Mouse (Mus musculus) hindbrain, embryonic 10.5 days (tissue): Measurements from ENCODE around the gene Msh3. TPM values are rescaled to one million over a fixed set of nuclear protein-coding genes. Genes with fewer than 3 reads are reported as not detected.
"Not testable (repeated sequence)": the region's sequence is repeated elsewhere in the genome, so short reads cannot be mapped to it uniquely, and the experiment has no call there.

Experiments used
- DNase-seq: peaks from one replicate; pipeline ENCODE4 v3.0.0-alpha.2; 2017; ENCODE audit warnings: low spot score
- H3K27ac ChIP-seq: fragments of 300-500 bp; sonication (generic); 2 replicates; pipeline ENCODE4 v1.5.1; 2016; ENCODE audit warnings: mild to moderate bottlenecking, moderate library complexity
- H3K27me3 ChIP-seq: fragments of 300-500 bp; sonication (generic); 2 replicates; pipeline ENCODE4 v1.6.1; 2016; ENCODE audit warnings: mild to moderate bottlenecking; ENCODE audit not compliant: poor library complexity, insufficient read depth, severe bottlenecking
- H3K36me3 ChIP-seq: fragments of 300-500 bp; sonication (generic); 2 replicates; pipeline ENCODE4 v1.6.1; 2016; ENCODE audit warnings: mild to moderate bottlenecking, moderate library complexity
- H3K4me1 ChIP-seq: fragments of 300-500 bp; sonication (generic); replicated peaks from 2 replicates; pipeline ENCODE4 v1.6.1; 2016; ENCODE audit warnings: mild to moderate bottlenecking
- H3K4me3 ChIP-seq: fragments of 300-500 bp; sonication (generic); 2 replicates; pipeline ENCODE4 v1.5.1; 2016; ENCODE audit warnings: mild to moderate bottlenecking, moderate library complexity
- H3K9me3 ChIP-seq: fragments of 300-500 bp; sonication (generic); 2 replicates; pipeline ENCODE4 v1.6.1; 2016; ENCODE audit warnings: mild to moderate bottlenecking, moderate library complexity
- WGBS: fragments of 180-500 bp; shearing (Covaris S2); methylation state at CpG from one replicate; pipeline ENCODE4 v1.1.7; 2016; 5-methylcytosine and 5-hydroxymethylcytosine counted together
- polyA plus RNA-seq: library from polyadenylated mRNA; unstranded; fragments of >200 nt; fragmentation: Nextera tagmentation; extraction: Ambion mirVana; gene quantifications from 2 replicates; pipeline ENCODE4 v1.2.1, GENCODE M21; 2016

Msh3 gene
- 24.6 and 32.2 TPM in 2 replicates for polyA plus RNA-seq

DNA sequence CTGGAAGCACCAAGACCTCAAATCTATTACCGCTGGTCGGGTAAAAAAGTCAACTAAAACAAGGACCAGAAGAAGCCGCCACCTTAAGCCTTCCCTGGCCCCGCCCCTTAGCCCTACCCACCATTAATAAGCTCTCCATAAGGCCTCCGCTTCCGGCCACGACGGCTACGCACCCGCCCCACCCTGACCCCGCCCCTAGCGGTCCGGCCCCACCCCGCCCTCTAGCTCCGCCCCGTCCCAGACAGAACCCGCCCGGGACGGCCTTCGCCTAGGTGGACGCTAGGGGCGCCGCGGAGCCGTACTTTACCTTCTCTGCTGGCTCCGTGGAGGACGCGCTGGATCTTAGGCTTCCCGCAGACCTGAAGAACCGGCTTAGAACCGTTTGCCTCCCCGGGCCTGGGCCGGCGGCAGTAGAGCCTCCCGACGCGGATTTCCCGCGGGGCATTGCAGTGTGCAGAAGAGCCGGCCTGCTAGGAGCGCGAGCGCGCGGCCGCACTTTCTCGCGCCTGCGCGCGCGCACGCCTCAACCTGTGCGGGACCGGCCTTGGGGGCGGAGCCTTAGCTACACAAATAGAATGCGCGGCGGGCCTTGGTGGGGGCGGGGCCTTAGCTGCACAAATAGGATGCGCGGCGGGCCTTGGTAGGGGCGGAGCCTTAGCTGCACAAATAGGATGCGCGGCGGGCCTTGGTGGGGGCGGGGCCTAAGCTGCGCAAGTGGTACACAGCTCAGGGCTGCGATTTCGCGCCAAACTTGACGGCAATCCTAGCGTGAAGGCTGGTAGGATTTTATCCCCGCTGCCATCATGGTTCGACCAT lies at the start of gene Msh3, which contains the start of gene Dhfr:
Gene Msh3, minus strand, starts transcription at position 548 of the 816 bp plus-strand sequence.
Gene Dhfr, plus strand, starts transcription at position 271 of the 816 bp plus-strand sequence.
- H3K27me3 ChIP-seq, result no peaks in the 10 kb centered on the region
- WGBS, result under 1% methylated on average over 76 of the region's 76 CpGs
- H3K27ac ChIP-seq, result peak within 1 kb of the TSS; percentile 96
- DNase-seq, result peak; percentile 99
- no peaks in the 10 kb centered on the region for H3K9me3 ChIP-seq
- peaks cover 50% of the 10 kb centered on the region for H3K36me3 ChIP-seq
- peak within 1 kb of the TSS; percentile 78 for H3K4me3 ChIP-seq
- H3K4me1 ChIP-seq, result peaks cover 37% of the 10 kb centered on the region

DNA sequence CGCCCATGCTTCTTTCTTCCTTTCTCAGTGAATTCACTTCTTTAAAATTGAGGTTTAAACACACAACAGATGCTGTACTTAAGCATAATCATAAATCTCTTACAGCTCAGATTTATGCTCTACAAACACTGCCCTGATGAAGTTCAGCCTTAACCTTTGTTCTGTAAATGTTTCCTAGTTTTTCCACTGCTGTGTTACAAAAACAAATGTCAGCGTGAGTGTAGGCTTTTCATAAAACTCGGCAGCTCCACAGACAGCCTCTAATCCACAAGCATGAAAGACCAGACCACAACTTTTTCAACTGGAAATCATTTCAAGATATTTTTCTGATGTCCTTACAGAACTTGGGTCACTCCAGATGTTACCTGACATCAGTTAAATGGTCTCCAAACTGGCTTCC lies 48.7 kb upstream of the Msh3 start:
- Histone ChIP-seq H3K36me3 (no peaks in the 10 kb centered on the region), H3K9me3 (no peaks in the 10 kb centered on the region), H3K27ac (no peak overlapping the region), H3K27me3 (no peaks in the 10 kb centered on the region), H3K4me3 (no peak overlapping the region), H3K4me1 (no peaks in the 10 kb centered on the region)
- DNase-seq, result no peak
- WGBS, result 84% methylated on average over 3 of the region's 3 CpGs

DNA sequence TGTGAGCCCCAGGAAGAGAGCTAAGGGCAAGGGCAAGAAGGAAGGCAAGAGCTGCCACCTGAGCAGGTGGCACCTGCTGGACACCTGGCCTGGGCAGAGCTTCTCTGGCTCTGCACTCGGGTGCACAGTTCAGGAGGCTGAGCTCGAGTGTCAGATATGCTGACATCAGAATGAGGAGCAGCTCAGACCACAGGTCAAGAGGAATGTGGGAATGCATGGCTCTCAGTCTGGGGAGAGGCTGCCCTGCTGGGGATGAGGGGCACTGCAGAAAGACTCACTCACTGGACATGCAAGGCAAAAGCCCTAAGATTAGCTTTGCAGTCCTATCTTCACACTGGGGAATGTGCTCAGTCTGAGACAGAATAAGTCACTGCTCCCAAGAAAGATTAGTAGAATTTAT lies 47.3 kb upstream of the Msh3 start:
- no peaks in the 10 kb centered on the region for H3K4me1 ChIP-seq
- H3K36me3 ChIP-seq, result no peaks in the 10 kb centered on the region
- no peaks in the 10 kb centered on the region for H3K9me3 ChIP-seq
- no peak overlapping the region for H3K4me3 ChIP-seq
- no peak overlapping the region for H3K27ac ChIP-seq
- no peak for DNase-seq
- no peaks in the 10 kb centered on the region for H3K27me3 ChIP-seq
- WGBS, result 71% methylated on average over 2 of the region's 2 CpGs

GRCm38 (mm10) chr13:92398491-92399384 lies 43.9 kb upstream of the Msh3 start:
- Histone ChIP-seq H3K27me3 (no peaks in the 10 kb centered on the region), H3K4me3 (no peak overlapping the region), H3K4me1 (no peaks in the 10 kb centered on the region), H3K36me3 (no peaks in the 10 kb centered on the region), H3K9me3 (no peaks in the 10 kb centered on the region), H3K27ac (no peak overlapping the region)
- DNase-seq, result no peak
- WGBS, result 72% methylated on average over 11 of the region's 11 CpGs

DNA sequence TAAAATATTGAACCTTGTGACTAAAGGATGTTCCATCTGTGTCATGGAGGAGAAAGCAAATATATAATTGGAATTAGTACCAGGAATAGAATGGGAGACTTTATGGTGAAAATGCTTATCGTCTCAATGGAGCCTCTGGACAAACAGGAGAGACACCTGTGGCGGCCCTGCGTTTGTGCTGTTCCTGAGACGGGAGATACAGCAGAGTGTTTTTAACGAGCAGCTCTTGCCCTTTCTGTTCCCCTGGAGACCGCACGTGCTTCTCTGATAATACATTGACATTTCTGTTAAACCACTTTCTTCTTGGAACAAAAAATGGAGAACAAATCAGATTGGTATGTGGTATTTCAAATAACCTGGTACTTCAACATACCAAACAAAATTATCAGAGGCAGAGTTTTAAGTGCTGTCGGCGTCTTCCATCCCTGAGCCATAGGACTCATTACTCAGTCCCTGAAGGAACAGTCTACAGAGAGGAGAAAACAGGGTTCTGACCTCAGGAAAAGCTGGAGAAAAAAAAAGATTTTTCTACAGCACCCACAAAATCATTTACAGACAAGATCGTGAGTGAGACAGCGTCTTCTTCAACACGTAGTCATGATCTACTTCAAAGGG lies 38.4 kb upstream of the Msh3 start:
- Histone ChIP-seq H3K27me3 (no peaks in the 10 kb centered on the region), H3K27ac (no peak overlapping the region)
- WGBS, result 93% methylated on average over 12 of the region's 12 CpGs

DNA sequence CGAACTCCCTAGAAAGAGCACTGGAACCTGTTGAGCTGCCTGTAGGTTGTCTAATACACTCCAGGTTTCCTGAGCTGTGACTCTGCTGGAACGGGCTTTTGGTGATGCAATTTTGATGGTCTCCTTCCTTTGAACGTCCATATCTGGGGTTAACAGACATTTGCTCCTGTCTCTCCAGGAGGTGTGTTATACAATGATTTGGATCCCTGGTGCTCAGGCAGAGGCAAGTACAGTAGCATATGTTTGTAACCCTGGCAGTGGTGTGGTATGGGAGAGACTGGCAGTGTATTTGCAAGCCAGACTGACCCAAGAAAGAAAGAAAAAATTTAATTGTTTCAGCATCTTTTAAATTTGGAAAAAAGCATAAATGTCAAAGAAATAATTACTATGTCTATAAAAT lies 32.6 kb upstream of the Msh3 start:
- no peak for DNase-seq
- no peak overlapping the region for H3K4me3 ChIP-seq
- H3K27me3 ChIP-seq, result no peaks in the 10 kb centered on the region
- no peak overlapping the region for H3K27ac ChIP-seq
- WGBS, result 83% methylated on average over 3 of the region's 3 CpGs
- H3K9me3 ChIP-seq, result no peaks in the 10 kb centered on the region
- no peaks in the 10 kb centered on the region for H3K4me1 ChIP-seq
- H3K36me3 ChIP-seq, result peaks cover 44% of the 10 kb centered on the region

More for the DNA sequence above, 38.4 kb upstream of the Msh3 start:
- no peaks in the 10 kb centered on the region for H3K36me3 ChIP-seq
- no peaks in the 10 kb centered on the region for H3K9me3 ChIP-seq
- H3K4me3 ChIP-seq, result no peak overlapping the region
- no peaks in the 10 kb centered on the region for H3K4me1 ChIP-seq
- DNase-seq, result no peak

GRCm38 (mm10) chr13:92371466-92371865 lies 16.7 kb upstream of the Msh3 start:
- not testable (repeated sequence) for H3K4me1 ChIP-seq, H3K4me3 ChIP-seq, H3K27ac ChIP-seq, DNase-seq, H3K27me3 ChIP-seq, H3K9me3 ChIP-seq
- peaks cover 91% of the 10 kb centered on the region for H3K36me3 ChIP-seq
- 93% methylated on average over 6 of the region's 6 CpGs for WGBS

DNA sequence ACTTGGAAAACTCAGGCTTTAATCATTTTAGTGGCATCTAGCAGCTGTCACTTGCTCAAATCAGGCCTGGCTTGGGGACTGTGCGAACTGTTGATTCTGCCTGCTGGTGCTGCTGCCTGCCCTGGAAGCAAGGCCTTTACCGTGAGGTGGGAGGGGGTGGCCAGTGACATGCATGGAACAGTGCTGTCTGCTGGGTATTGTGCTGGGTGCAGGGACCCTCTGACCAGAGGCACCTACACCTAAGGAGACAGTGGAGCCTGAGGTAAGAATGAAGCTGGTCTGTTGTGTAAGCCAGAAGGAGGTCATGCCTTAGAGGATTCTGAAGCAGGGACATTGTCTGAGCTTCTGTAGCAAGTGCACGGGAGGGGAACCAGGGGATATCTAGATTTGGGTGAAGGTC lies 16.0 kb upstream of the Msh3 start:
- Histone ChIP-seq H3K27ac (no peak overlapping the region), H3K27me3 (no peaks in the 10 kb centered on the region), H3K4me1 (no peaks in the 10 kb centered on the region), H3K4me3 (no peak overlapping the region), H3K36me3 (peaks cover 91% of the 10 kb centered on the region), H3K9me3 (no peaks in the 10 kb centered on the region)
- whole genome bisulfite sequencing, result 90% methylated on average over 3 of the region's 3 CpGs
- DNase-seq, result no peak

DNA sequence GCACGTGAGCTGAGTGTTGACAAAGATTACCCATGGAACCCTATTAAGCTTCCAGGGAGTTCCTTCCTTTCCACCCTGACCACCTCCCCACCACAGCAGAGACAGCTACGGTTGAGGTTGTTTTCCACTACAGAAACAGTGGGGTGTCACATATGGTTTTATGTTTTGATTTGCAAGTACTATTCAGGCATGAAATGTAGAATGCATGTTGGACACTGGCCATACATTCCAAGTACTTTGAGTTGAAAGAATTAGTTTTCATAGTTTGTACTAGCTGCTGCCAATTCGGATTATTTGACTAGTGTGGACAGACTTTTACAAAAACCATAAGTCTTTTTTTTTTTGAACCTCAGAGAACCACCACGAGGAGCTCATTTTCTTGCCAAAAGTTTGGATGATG lies 10.5 kb upstream of the Msh3 start:
- no peak overlapping the region for H3K27ac ChIP-seq
- H3K36me3 ChIP-seq, result peaks cover 94% of the 10 kb centered on the region
- no peaks in the 10 kb centered on the region for H3K27me3 ChIP-seq
- no peaks in the 10 kb centered on the region for H3K9me3 ChIP-seq
- H3K4me3 ChIP-seq, result no peak overlapping the region
- WGBS, result 85% methylated on average over 4 of the region's 4 CpGs
- no peaks in the 10 kb centered on the region for H3K4me1 ChIP-seq
- DNase-seq, result no peak

GRCm38 (mm10) chr13:92361609-92362008 lies 6.8 kb upstream of the Msh3 start:
- H3K4me1 ChIP-seq, result peaks cover 7% of the 10 kb centered on the region
- WGBS, result 87% methylated on average over 2 of the region's 2 CpGs
- no peaks in the 10 kb centered on the region for H3K9me3 ChIP-seq
- no peaks in the 10 kb centered on the region for H3K27me3 ChIP-seq
- H3K4me3 ChIP-seq, result no peak overlapping the region
- no peak overlapping the region for H3K27ac ChIP-seq
- DNase-seq, result no peak
- peaks cover 89% of the 10 kb centered on the region for H3K36me3 ChIP-seq

DNA sequence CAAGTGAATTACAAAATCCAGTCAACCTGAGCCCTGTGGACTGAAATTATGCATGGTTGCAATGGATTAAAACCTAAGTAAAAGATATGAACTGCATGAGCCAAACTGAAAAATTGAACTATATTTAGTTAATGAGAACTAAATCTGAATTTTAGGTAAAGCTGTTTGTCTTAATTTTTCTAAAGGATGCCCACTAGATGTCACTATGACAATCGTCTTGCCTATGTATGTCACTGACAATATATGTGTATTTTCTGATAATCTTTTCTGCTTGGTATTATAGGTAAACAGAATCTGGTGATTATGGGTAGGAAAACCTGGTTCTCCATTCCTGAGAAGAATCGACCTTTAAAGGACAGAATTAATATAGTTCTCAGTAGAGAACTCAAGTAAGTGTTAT lies 2.8 kb upstream of the Msh3 start:
- DNase-seq, result no peak
- Histone ChIP-seq H3K27ac (no peak overlapping the region), H3K27me3 (no peaks in the 10 kb centered on the region), H3K4me3 (no peak overlapping the region), H3K9me3 (no peaks in the 10 kb centered on the region), H3K4me1 (peaks cover 37% of the 10 kb centered on the region), H3K36me3 (peaks cover 57% of the 10 kb centered on the region)
- 70% methylated on average over 2 of the region's 2 CpGs for WGBS

- DNase-seq, result no peak
- Histone ChIP-seq H3K9me3 (no peaks in the 10 kb centered on the region), H3K27ac (no peak overlapping the region), H3K4me1 (peaks cover 37% of the 10 kb centered on the region), H3K36me3 (peaks cover 55% of the 10 kb centered on the region), H3K27me3 (no peaks in the 10 kb centered on the region), H3K4me3 (peak overlapping the region; percentile 78)
- WGBS, result 76% methylated on average over 7 of the region's 7 CpGs
Observed at GRCm38 (mm10) chr13:92356376-92356775, 1.6 kb upstream of the Msh3 start.
